Mouse (Mus musculus): ENCODE data around the gene Igsf10. TPM values are rescaled to one million over a fixed set of nuclear protein-coding genes. Genes with fewer than 3 reads are reported as not detected.
A peak's percentile ranks its signal among the peaks of the same experiment; 100 is the strongest.

Gene Igsf10
- polyA plus RNA-seq, 1 experiment: 0.17 TPM

DNA sequence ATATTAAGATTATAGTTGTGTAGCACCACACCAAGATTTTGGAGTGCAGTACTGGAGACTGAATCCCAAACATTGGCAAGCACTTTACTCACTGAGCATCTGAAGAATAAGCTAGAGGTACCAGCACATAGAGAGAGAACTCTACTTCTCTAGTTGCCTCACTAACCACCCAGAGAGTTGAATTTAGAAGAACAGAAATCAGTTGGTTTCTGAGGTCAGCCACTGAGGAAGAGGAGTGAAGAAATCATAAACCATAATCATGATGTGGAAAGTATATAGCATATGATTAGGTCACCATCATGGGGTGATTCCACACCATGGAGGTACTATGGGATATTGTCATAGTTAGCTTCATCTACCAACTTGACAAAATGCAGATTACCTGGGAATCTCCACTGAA lies 7.6 kb upstream of the Igsf10 start:
- TF ChIP-seq POLR2A (IDR thresholded peaks at IDR 0.05; ENCODE audit: borderline replicate concordance, control insufficient read depth, low read depth, low read length): no peak
- TF ChIP-seq CTCF (IDR thresholded peaks at IDR 0.05; ENCODE audit: control insufficient read depth, insufficient read depth, low read length): no peak
- Histone ChIP-seq H3K4me3 (replicated peaks; ENCODE audit: control insufficient read depth, low read depth, low read length) (no peak overlapping the region), H3K4me1 (ENCODE audit: control insufficient read depth, insufficient read depth, low read length) (no peaks in the 10 kb centered on the region), H3K27ac (ENCODE audit: control insufficient read depth, insufficient read depth, low read depth, low read length, poor library complexity) (no peak overlapping the region)

- WGBS: 81% methylated on average over 4 of the region's 4 CpGs
- TF ChIP-seq CTCF (IDR thresholded peaks at IDR 0.05; ENCODE audit: control insufficient read depth, insufficient read depth, low read length) (no peak), POLR2A (IDR thresholded peaks at IDR 0.05; ENCODE audit: borderline replicate concordance, control insufficient read depth, low read depth, low read length) (no peak)
Measured at GRCm38 (mm10) chr3:59343026-59343425, 1.2 kb downstream of the Igsf10 start.

GRCm38 (mm10) chr3:59341647-59342427 lies 2.4 kb downstream of the Igsf10 start:
- WGBS: 28% methylated on average over 11 of the region's 11 CpGs
- TF ChIP-seq POLR2A (IDR thresholded peaks at IDR 0.05; ENCODE audit: borderline replicate concordance, control insufficient read depth, low read depth, low read length) (no peak), CTCF (IDR thresholded peaks at IDR 0.05; ENCODE audit: control insufficient read depth, insufficient read depth, low read length) (no peak)
- H3K4me1 ChIP-seq (ENCODE audit: control insufficient read depth, insufficient read depth, low read length): peaks cover 2% of the 10 kb centered on the region; the same call in 1 of the 2 replicates
- H3K27ac ChIP-seq (ENCODE audit: control insufficient read depth, insufficient read depth, low read depth, low read length, poor library complexity): no peak overlapping the region
- no peak overlapping the region for H3K4me3 ChIP-seq (replicated peaks; ENCODE audit: control insufficient read depth, low read depth, low read length)

More at GRCm38 (mm10) chr3:59343026-59343425, 1.2 kb downstream of the Igsf10 start:
- H3K4me1 ChIP-seq (ENCODE audit: control insufficient read depth, insufficient read depth, low read length): peaks cover 2% of the 10 kb centered on the region; the same call in 1 of the 2 replicates
- no peak overlapping the region for H3K4me3 ChIP-seq (replicated peaks; ENCODE audit: control insufficient read depth, low read depth, low read length)
- no peak overlapping the region for H3K27ac ChIP-seq (ENCODE audit: control insufficient read depth, insufficient read depth, low read depth, low read length, poor library complexity)

DNA sequence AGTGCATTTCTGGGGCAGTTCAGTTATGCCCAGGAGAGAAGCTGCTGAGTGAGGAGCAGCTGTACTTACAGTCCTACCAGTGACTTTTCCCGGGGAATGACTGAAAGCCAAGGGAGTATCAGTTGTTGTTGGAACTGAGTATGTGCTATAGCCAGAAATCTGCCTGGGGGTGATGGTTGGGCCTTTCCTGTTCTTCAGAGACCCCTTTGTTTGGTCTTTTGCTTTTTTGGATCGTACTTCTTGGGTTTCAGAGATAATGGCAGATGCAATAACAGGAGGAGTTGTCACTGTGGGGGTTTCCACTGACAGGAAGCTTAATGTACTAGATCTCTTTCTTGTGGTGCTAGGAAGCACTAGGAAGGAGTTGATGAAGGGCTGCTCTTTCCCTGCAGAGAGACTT lies 15.7 kb downstream of the Igsf10 start:
- Histone ChIP-seq H3K4me1 (ENCODE audit: control insufficient read depth, insufficient read depth, low read length) (no peaks in the 10 kb centered on the region; the same call in 1 of the 2 replicates), H3K27ac (ENCODE audit: control insufficient read depth, insufficient read depth, low read depth, low read length, poor library complexity) (no peak overlapping the region), H3K4me3 (replicated peaks; ENCODE audit: control insufficient read depth, low read depth, low read length) (no peak overlapping the region)
- TF ChIP-seq CTCF (IDR thresholded peaks at IDR 0.05; ENCODE audit: control insufficient read depth, insufficient read depth, low read length): no peak
- no peak for TF ChIP-seq POLR2A (IDR thresholded peaks at IDR 0.05; ENCODE audit: borderline replicate concordance, control insufficient read depth, low read depth, low read length)
- WGBS: 84% methylated on average over 2 of the region's 2 CpGs

GRCm38 (mm10) chr3:59321278-59321876 lies 22.8 kb downstream of the Igsf10 start:
- 49% methylated on average over 7 of the region's 7 CpGs for WGBS

DNA sequence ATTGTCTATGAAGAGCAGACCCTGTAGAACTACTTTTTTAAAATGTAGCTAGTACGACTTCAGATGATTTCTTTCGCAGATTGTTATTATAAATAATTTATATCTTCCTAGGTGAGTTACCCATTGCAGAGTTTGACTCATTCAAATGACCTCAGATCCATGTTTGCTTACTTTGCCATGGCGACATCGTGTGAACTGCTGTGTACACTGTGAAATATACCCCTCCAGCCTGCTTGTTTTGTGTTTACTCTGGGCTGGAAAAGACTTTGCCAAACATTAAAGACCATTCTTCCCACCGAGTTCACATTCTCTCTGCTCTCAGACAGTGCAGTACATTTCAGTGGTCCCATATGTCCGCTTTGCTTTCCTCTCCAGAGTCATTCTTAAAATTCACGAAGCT lies 28.1 kb downstream of the Igsf10 start:
- Histone ChIP-seq H3K4me3 (replicated peaks; ENCODE audit: control insufficient read depth, low read depth, low read length) (no peak overlapping the region), H3K27ac (ENCODE audit: control insufficient read depth, insufficient read depth, low read depth, low read length, poor library complexity) (no peak overlapping the region), H3K4me1 (ENCODE audit: control insufficient read depth, insufficient read depth, low read length) (peaks cover 2% of the 10 kb centered on the region; the same call in 1 of the 2 replicates)
- TF ChIP-seq CTCF (IDR thresholded peaks at IDR 0.05; ENCODE audit: control insufficient read depth, insufficient read depth, low read length) (no peak), POLR2A (IDR thresholded peaks at IDR 0.05; ENCODE audit: borderline replicate concordance, control insufficient read depth, low read depth, low read length) (no peak)
- WGBS: 83% methylated on average over 7 of the region's 7 CpGs

More at GRCm38 (mm10) chr3:59321278-59321876, 22.8 kb downstream of the Igsf10 start:
- Histone ChIP-seq H3K4me3 (replicated peaks; ENCODE audit: control insufficient read depth, low read depth, low read length) (no peak overlapping the region), H3K27ac (ENCODE audit: control insufficient read depth, insufficient read depth, low read depth, low read length, poor library complexity) (no peak overlapping the region), H3K4me1 (ENCODE audit: control insufficient read depth, insufficient read depth, low read length) (no peaks in the 10 kb centered on the region)
- no peak for TF ChIP-seq POLR2A (IDR thresholded peaks at IDR 0.05; ENCODE audit: borderline replicate concordance, control insufficient read depth, low read depth, low read length)
- TF ChIP-seq CTCF (IDR thresholded peaks at IDR 0.05; ENCODE audit: control insufficient read depth, insufficient read depth, low read length): no peak

GRCm38 (mm10) chr3:59312610-59313009 lies 31.6 kb downstream of the Igsf10 start:
- H3K4me3 ChIP-seq (replicated peaks; ENCODE audit: control insufficient read depth, low read depth, low read length): peak overlapping the region; percentile 0
- peak overlapping the region; percentile 58; the same call in 1 of the 2 replicates for H3K27ac ChIP-seq (ENCODE audit: control insufficient read depth, insufficient read depth, low read depth, low read length, poor library complexity)

DNA sequence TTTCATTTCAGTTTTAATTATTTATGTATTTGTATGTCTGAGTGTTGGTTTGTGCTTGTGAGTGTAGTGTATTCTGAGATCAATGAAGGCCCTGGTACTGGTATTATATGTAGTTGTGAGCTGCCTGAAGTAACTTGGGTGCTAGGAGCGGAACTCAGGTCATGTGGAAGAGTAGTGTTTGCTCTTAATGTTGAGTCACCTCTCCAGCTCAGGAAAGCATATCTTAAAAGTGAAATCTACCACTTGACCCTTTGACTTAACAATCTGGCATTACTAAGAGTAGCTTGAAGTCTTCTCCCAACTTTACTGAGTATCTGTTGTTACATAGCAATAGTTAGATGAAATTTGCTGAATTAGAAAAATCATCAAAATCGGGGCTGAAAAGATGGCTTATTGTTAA lies 38.7 kb downstream of the Igsf10 start:
- 83% methylated on average over 2 of the region's 2 CpGs for WGBS
- H3K4me1 ChIP-seq (ENCODE audit: control insufficient read depth, insufficient read depth, low read length): no peaks in the 10 kb centered on the region; the same call in 1 of the 2 replicates
- no peak overlapping the region for H3K4me3 ChIP-seq (replicated peaks; ENCODE audit: control insufficient read depth, low read depth, low read length)
- TF ChIP-seq CTCF (IDR thresholded peaks at IDR 0.05; ENCODE audit: control insufficient read depth, insufficient read depth, low read length): no peak
- no peak for TF ChIP-seq POLR2A (IDR thresholded peaks at IDR 0.05; ENCODE audit: borderline replicate concordance, control insufficient read depth, low read depth, low read length)
- H3K27ac ChIP-seq (ENCODE audit: control insufficient read depth, insufficient read depth, low read depth, low read length, poor library complexity): no peak overlapping the region

More at GRCm38 (mm10) chr3:59312610-59313009, 31.6 kb downstream of the Igsf10 start:
- H3K4me1 ChIP-seq (ENCODE audit: control insufficient read depth, insufficient read depth, low read length): peaks cover 2% of the 10 kb centered on the region; the same call in 1 of the 2 replicates
- WGBS: 56% methylated on average over 10 of the region's 10 CpGs
- no peak for TF ChIP-seq POLR2A (IDR thresholded peaks at IDR 0.05; ENCODE audit: borderline replicate concordance, control insufficient read depth, low read depth, low read length)
- no peak for TF ChIP-seq CTCF (IDR thresholded peaks at IDR 0.05; ENCODE audit: control insufficient read depth, insufficient read depth, low read length)

Data from bone marrow, adult 2 months (tissue).